Mouse (Mus musculus) olfactory bulb, adult 2 months (tissue): ENCODE measurements around the gene 4933402J07Rik. TPM values are rescaled to one million over a fixed set of nuclear protein-coding genes. Genes with fewer than 3 reads are reported as not detected.

Experiments
- H3K27ac ChIP-seq: fragments of 200-500 bp; 2 replicates; pipeline ENCODE4 v1.5.1; 2012; ENCODE audit warnings: low read depth, low read length; ENCODE audit not compliant: insufficient read depth
- H3K4me1 ChIP-seq: fragments of 200-500 bp; 2 replicates; pipeline ENCODE4 v1.6.1; 2012; ENCODE audit warnings: low read length; ENCODE audit not compliant: control insufficient read depth, insufficient read depth
- H3K4me3 ChIP-seq: fragments of 200-500 bp; 2 replicates; pipeline ENCODE4 v1.5.1; 2012; ENCODE audit warnings: mild to moderate bottlenecking, low read depth, low read length, moderate library complexity; ENCODE audit not compliant: insufficient read depth
- CTCF ChIP-seq: fragments of 200-500 bp; IDR thresholded peaks from 2 replicates; pipeline ENCODE4 v1.5.1; 2012; ENCODE audit warnings: low read depth, mild to moderate bottlenecking, low read length, moderate library complexity; ENCODE audit not compliant: insufficient read depth
- POLR2A ChIP-seq: fragments of 200-500 bp; IDR thresholded peaks from 2 replicates; pipeline ENCODE4 v1.6.1; 2012; ENCODE audit warnings: mild to moderate bottlenecking, low read depth, low read length, moderate library complexity; ENCODE audit not compliant: insufficient read depth
- WGBS: fragments of 180-500 bp; shearing (Covaris S2); methylation state at CpG from one replicate; pipeline ENCODE4 v1.1.7; 2018; 5-methylcytosine and 5-hydroxymethylcytosine counted together
- polyA plus RNA-seq: library from polyadenylated mRNA; stranded (reverse); fragments of >200 nt; gene quantifications from 2 replicates; pipeline ENCODE4 v1.2.4, GENCODE M21; 2012; ENCODE audit warnings: low replicate concordance; ENCODE audit not compliant: missing spikeins, insufficient read depth, insufficient read length

4933402J07Rik gene
- polyA plus RNA-seq, result not detected in 2 replicates

- Histone ChIP-seq H3K27ac (no peak within 1 kb of the TSS), H3K4me1 (no peaks in the 10 kb centered on the region), H3K4me3 (no peak within 1 kb of the TSS)
- WGBS, result 86% methylated on average over 2 of the region's 2 CpGs
- TF ChIP-seq CTCF (no peak), POLR2A (no peak)
Observed at GRCm38 (mm10) chr8:87563553-87563952, at the start of gene 4933402J07Rik. TSS of gene 4933402J07Rik (plus strand) at chr8:87563853.

GRCm38 (mm10) chr8:87517132-87517531 lies 46.5 kb upstream of the 4933402J07Rik start:
- TF ChIP-seq POLR2A (no peak), CTCF (no peak)
- H3K4me1 ChIP-seq, result no peaks in the 10 kb centered on the region
- no peak overlapping the region for H3K4me3 ChIP-seq
- WGBS, result 95% methylated on average over 3 of the region's 3 CpGs
- H3K27ac ChIP-seq, result no peak overlapping the region

GRCm38 (mm10) chr8:87525006-87525405 lies 38.6 kb upstream of the 4933402J07Rik start:
- Histone ChIP-seq H3K4me3 (no peak overlapping the region), H3K27ac (no peak overlapping the region), H3K4me1 (no peaks in the 10 kb centered on the region)
- WGBS, result 97% methylated on average over 1 of the region's 1 CpGs
- TF ChIP-seq POLR2A (no peak), CTCF (no peak)

- Histone ChIP-seq H3K4me1 (no peaks in the 10 kb centered on the region), H3K4me3 (no peak overlapping the region), H3K27ac (no peak overlapping the region)
- WGBS, result 71% methylated on average over 4 of the region's 4 CpGs
- TF ChIP-seq CTCF (no peak), POLR2A (no peak)
Observed at GRCm38 (mm10) chr8:87531176-87531575, 32.5 kb upstream of the 4933402J07Rik start.

DNA sequence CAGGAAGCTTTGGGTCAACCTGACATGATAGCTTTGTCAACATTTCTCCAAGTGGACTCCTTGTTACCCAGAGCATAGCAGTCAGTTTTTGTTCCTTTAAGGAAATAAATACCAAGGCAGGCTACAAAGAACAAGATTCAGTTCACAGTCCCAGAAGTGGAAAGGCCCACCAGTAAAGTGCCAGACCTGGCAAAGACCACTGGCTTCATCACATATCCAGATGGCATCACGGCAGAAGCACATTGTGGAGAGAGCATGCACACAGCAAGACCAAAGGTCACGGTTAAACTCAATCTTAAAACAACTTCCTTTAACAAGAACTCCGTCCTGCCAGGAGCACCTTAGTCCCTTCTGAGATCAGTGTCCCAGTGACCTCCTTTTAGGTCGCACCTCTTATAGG lies 30.2 kb upstream of the 4933402J07Rik start:
- no peak for TF ChIP-seq POLR2A
- no peak for TF ChIP-seq CTCF
- no peak overlapping the region for H3K27ac ChIP-seq
- H3K4me3 ChIP-seq, result no peak overlapping the region
- 87% methylated on average over 4 of the region's 4 CpGs for WGBS
- H3K4me1 ChIP-seq, result peaks cover 2% of the 10 kb centered on the region

DNA sequence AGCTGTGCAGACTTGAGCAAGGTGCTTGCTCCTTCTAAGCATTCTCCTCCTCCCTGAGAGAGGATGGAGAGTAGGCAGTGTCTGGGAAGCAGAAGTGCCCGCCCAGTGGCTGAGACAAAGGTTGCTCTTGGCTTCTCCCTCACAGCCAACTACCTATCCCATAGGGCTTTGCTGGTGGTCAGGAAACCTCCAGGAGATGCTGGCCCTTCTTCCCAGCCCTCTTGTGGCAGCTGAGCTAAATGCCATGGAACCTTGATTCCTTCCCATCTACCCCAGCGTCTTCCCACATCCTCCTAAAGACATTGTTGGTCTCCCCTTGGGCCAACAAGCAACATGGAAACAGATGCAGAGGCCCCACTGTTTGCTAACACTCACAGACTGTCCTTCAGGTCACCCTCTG lies 28.8 kb upstream of the 4933402J07Rik start:
- TF ChIP-seq POLR2A (no peak), CTCF (no peak)
- Histone ChIP-seq H3K4me3 (no peak overlapping the region), H3K27ac (no peak overlapping the region), H3K4me1 (peaks cover 3% of the 10 kb centered on the region)
- 74% methylated on average over 2 of the region's 2 CpGs for WGBS

DNA sequence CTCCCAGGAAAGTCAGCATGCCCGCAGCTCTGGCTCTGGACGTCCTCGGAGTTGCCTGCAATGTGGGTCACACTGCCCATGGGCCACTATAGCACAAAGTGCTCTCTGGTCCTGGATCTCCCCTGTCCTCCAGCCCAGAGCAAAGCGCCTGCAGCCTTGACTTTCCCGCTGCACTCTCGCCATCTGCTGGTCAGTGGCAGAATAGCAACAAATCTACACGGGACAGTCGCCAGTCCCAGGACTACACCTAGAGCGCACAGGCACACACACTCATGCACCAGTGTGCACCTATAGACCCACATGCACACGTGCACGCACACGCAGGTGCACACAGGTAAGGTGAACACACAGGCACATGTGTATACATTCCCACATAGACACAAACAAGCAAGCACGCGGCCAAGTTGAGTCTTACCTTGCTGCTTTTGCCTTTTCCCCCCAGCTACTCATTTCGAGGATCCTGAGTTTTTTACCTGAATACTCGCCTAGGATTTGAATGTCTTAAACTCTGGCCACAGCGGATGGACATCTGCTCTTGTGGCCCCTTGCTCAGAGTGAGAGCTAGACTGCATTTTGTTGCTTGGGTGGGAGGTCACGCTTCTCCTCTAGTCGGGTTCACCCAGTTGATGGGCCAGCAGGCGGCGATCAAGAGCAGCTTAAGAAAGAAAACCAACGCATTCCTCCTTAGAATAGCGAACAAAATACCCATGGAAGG lies 26.9 kb upstream of the 4933402J07Rik start:
- TF ChIP-seq CTCF (peak; percentile 97), POLR2A (no peak)
- Histone ChIP-seq H3K4me3 (no peak overlapping the region), H3K4me1 (peaks cover 6% of the 10 kb centered on the region), H3K27ac (no peak overlapping the region)
- WGBS, result 6% methylated on average over 23 of the region's 23 CpGs

DNA sequence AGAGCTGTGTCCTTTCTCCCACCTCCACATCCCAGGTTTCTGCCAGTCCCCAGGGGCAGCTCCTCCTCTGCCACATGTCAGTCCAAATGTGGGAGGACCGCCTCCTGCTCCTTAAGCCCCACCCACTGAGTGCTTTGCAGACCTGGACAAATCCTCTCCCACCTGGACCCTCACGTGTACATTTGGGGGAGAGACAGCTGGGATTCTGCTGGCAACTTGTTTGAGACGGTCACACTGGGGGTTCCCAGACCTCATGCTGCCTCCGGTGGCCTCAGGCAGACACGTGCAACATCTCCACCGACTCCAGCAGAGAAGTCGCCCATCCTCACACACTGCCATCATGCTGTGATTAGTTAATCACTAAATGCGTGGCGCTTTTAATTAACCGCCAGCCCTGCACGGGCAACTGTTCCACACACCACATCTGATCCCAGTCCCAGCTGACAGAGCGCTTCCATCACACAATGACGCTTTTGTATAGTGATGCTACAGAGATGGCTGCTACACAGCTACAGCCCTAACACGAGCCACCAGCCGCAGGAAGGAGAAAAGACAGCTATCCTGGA lies 23.7 kb upstream of the 4933402J07Rik start:
- WGBS, result 13% methylated on average over 15 of the region's 15 CpGs

DNA sequence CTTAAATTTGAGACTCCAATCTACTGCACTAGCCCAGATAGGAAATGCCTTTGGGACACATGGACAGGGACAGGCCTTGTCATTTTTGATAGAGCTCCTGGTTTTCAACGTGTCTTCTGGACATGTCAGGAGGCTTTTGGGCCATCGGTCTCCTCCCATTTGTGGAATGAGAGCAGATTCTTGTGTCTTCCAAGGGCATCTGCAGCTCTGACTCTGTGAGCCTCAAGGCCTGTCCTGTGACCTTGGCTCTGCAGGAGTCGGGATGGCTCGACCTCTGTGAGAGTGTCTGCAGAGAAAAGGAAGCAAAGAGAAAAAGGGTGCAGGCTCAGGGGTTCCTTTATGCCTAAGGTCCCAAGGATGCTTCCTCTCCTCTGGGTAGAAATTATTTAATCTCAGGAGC lies 13.8 kb upstream of the 4933402J07Rik start:
- 83% methylated on average over 4 of the region's 4 CpGs for WGBS
- H3K27ac ChIP-seq, result no peak overlapping the region
- H3K4me1 ChIP-seq, result no peaks in the 10 kb centered on the region
- H3K4me3 ChIP-seq, result no peak overlapping the region
- TF ChIP-seq CTCF, result no peak
- TF ChIP-seq POLR2A, result no peak

More for the DNA sequence above, 23.7 kb upstream of the 4933402J07Rik start:
- no peak for TF ChIP-seq CTCF
- TF ChIP-seq POLR2A, result no peak
- Histone ChIP-seq H3K4me1 (peaks cover 6% of the 10 kb centered on the region), H3K27ac (no peak overlapping the region), H3K4me3 (no peak overlapping the region)

- 42% methylated on average over 1 of the region's 1 CpGs for WGBS
- Histone ChIP-seq H3K4me3 (no peak overlapping the region), H3K27ac (no peak overlapping the region), H3K4me1 (no peaks in the 10 kb centered on the region)
- no peak for TF ChIP-seq CTCF
- no peak for TF ChIP-seq POLR2A
Observed at GRCm38 (mm10) chr8:87552801-87553200, 10.9 kb upstream of the 4933402J07Rik start.
